Comparison of ENCODE assay signal across 18 mouse cellular contexts in genomic region chr9:98675612-98676011, GRCm38 (mm10).
DNase-seq lines count a peak whose midpoint lies in the region; TF ChIP-seq lines count a peak whose summit lies in the region.
"Had no signal": no experiment of that assay in that cellular context is flagged by ENCODE, and none has a peak within 500 bp of the region (broad histone marks: within the 10 kb centered on the region; RNA-seq: fewer than 3 reads in every experiment).

No protein-coding gene starts in this region.

- WGBS in kidney, adult 2 months: 67% methylated on average over 7 of the region's 7 CpGs

- no peaks in the 10 kb centered on the region for H3K36me3 ChIP-seq in kidney, adult 2 months (ENCODE audit: control insufficient read depth, insufficient read depth, low read length)
- H3K36me3 ChIP-seq: embryonic facial prominence, embryonic 12.5 days; forebrain, embryonic 12.5 days; heart, embryonic 13.5 days; hindbrain, embryonic 12.5 days; intestine, embryonic 15.5 days had no signal

- no peak for TF ChIP-seq CTCF in kidney, adult 2 months (conservative IDR thresholded peaks at IDR 0.05; ENCODE audit: insufficient read depth, insufficient read length, low read depth, low read length)

- no peak overlapping the region for H3K27ac ChIP-seq in kidney, adult 2 months (ENCODE audit: insufficient read depth, low read depth, low read length)
- H3K27ac ChIP-seq: embryonic facial prominence, embryonic 12.5 days; forebrain, embryonic 12.5 days; heart, embryonic 13.5 days; hindbrain, embryonic 12.5 days; intestine, embryonic 15.5 days had no signal

- intact Hi-C loops in heart, postnatal 25 days (cut with DNase I): no loop called here
- intact Hi-C loops in left cerebral cortex, postnatal 14 days (cut with DNase I): no loop called here

- no peaks in the 10 kb centered on the region for H3K4me1 ChIP-seq in kidney, adult 2 months (ENCODE audit: control insufficient read depth, insufficient read depth, low read length)
- H3K4me1 ChIP-seq: embryonic facial prominence, embryonic 12.5 days; forebrain, embryonic 12.5 days; heart, embryonic 13.5 days; hindbrain, embryonic 12.5 days; intestine, embryonic 15.5 days had no signal

- no peaks in the 10 kb centered on the region for H3K27me3 ChIP-seq in kidney, adult 2 months (replicated peaks; ENCODE audit: control insufficient read depth, insufficient read depth, low read length)
- H3K27me3 ChIP-seq: forebrain, embryonic 12.5 days; heart, embryonic 13.5 days; hindbrain, embryonic 12.5 days; intestine, embryonic 15.5 days had no signal

- TF ChIP-seq POLR2A in kidney, adult 2 months (IDR thresholded peaks at IDR 0.05; ENCODE audit: low read depth, low read length): no peak

- no peak overlapping the region for H3K4me3 ChIP-seq in kidney, adult 2 months (ENCODE audit: insufficient read depth, low read depth, low read length)
- H3K4me3 ChIP-seq: embryonic facial prominence, embryonic 12.5 days; forebrain, embryonic 12.5 days; heart, embryonic 13.5 days; hindbrain, embryonic 12.5 days; intestine, embryonic 15.5 days had no signal

- DNase-seq in kidney, adult 2 months: peak; percentile 14
- DNase-seq in kidney, postnatal 10 days: no peak
- peak; percentile 63 for DNase-seq in ovary, postnatal 36 days (ENCODE audit: low spot score)
- no peak for DNase-seq in ovary, postnatal 14 days (ENCODE audit: low spot score)
- peak; percentile 18 for DNase-seq in heart, postnatal 25 days (ENCODE audit: low spot score)
- DNase-seq in testis, postnatal 14 days (ENCODE audit: low spot score): peak; percentile 26
- no peak for DNase-seq in left cerebral cortex, postnatal 14 days (ENCODE audit: low spot score in 2 of 2)
- DNase-seq in left cerebral cortex, adult 11 months (ENCODE audit: low spot score): no peak
- DNase-seq: adrenal gland, adult 2 months; adrenal gland, postnatal 25 days; cerebellum, adult 8-10 months; cerebellum, postnatal 25 days; gastrocnemius, postnatal 10 days had no signal

Comparison
In these comparisons a context has a peak if more than half of its experiments do, and no peak if none do; other contexts are left out.
1. DNase-seq: peak in kidney, adult 2 months (single experiment), ovary, postnatal 36 days (single experiment), heart, postnatal 25 days (single experiment) and testis, postnatal 14 days (single experiment); none in kidney, postnatal 10 days (single experiment), ovary, postnatal 14 days (single experiment), left cerebral cortex, postnatal 14 days (0 of 2) and left cerebral cortex, adult 11 months (single experiment).